Mouse (Mus musculus) heart, postnatal 4 days (tissue): ENCODE data around the gene Il3. TPM values are rescaled to one million over a fixed set of nuclear protein-coding genes. Genes with fewer than 3 reads are reported as not detected.

Source experiments
- total RNA-seq, 2 experiments: library from RNA; stranded (reverse); gene quantifications; 2 replicates each; pipeline ENCODE4 v1.2.3; 2021

Il3 gene
- total RNA-seq, 2 experiments from 2014 or later = not detected

Other genes with a start within 250 kb of the Il3 start
- gene Slc22a4, start 239.2 kb downstream of the Il3 start, total RNA-seq = 1 to 10 TPM in 1 of 2 experiments, under 1 TPM in 1; 0.86 to 1.4 TPM
- 10 to 100 TPM; 25.4 to 26.8 TPM for gene Pdlim4, start 198.3 kb downstream of the Il3 start, total RNA-seq
- 10 to 100 TPM; 24.6 to 28.1 TPM for gene P4ha2, start 167.2 kb downstream of the Il3 start, total RNA-seq
- gene Csf2, start 17.6 kb downstream of the Il3 start, total RNA-seq = not detected
- gene Acsl6, start 36.5 kb upstream of the Il3 start, total RNA-seq = 1 to 10 TPM in 1 of 2 experiments, under 1 TPM in 1; 0.50 to 1.2 TPM
- not detected for gene Meikin, start 103.4 kb upstream of the Il3 start, total RNA-seq
- 10 to 100 TPM; 26.1 to 26.3 TPM for gene Fnip1, start 170.9 kb upstream of the Il3 start, total RNA-seq